Mouse (Mus musculus) limb, embryonic 13.5 days (tissue): Measurements from ENCODE around the gene Ltc4s. TPM values are rescaled to one million over a fixed set of nuclear protein-coding genes. Genes with fewer than 3 reads are reported as not detected.

Experiments used
- microRNA-seq: library from miRNA; unstranded; fragments of <30 nt; microRNA quantifications from one replicate; pipeline ENCODE4, GENCODE M21; 2016
- polyA plus RNA-seq: library from polyadenylated mRNA; unstranded; fragments of >200 nt; fragmentation: Nextera tagmentation; extraction: Ambion mirVana; gene quantifications from 2 replicates; pipeline ENCODE4 v1.2.1, GENCODE M21; 2015

The Ltc4s gene
- polyA plus RNA-seq, 1 experiment from 2014 or later = 1.3 TPM

Small RNA genes within 50 kb of the gene (microRNA-seq; reads per million reads assigned to microRNA genes)
- not detected for gene Mir6919

Other genes with a start within 250 kb of the Ltc4s start
- 85.6 and 88.8 TPM in 2 replicates for gene Rnf130, start 213.3 kb downstream of the Ltc4s start, polyA plus RNA-seq
- gene Tbc1d9b, start 107.2 kb downstream of the Ltc4s start, polyA plus RNA-seq = 44.9 and 46.6 TPM in 2 replicates
- gene Mrnip, start 64.2 kb downstream of the Ltc4s start, polyA plus RNA-seq = 18.0 and 18.7 TPM in 2 replicates
- gene Sqstm1, start 27.8 kb downstream of the Ltc4s start, polyA plus RNA-seq = 214 TPM in 2 replicates
- 17.1 and 20.5 TPM in 2 replicates for gene Mgat4b, start 27.7 kb downstream of the Ltc4s start, polyA plus RNA-seq
- 7.5 and 8.1 TPM in 2 replicates for gene Maml1, start 53.7 kb upstream of the Ltc4s start, polyA plus RNA-seq
- 311 and 331 TPM in 2 replicates for gene Canx, start 87.1 kb upstream of the Ltc4s start, polyA plus RNA-seq
- gene Cby3, start 115.8 kb upstream of the Ltc4s start, polyA plus RNA-seq = 0.38 and 0.79 TPM in 2 replicates
- gene Hnrnph1, start 138.4 kb upstream of the Ltc4s start, polyA plus RNA-seq = 572 and 577 TPM in 2 replicates
- gene Rufy1, start 192.5 kb upstream of the Ltc4s start, polyA plus RNA-seq = 22.8 and 27.9 TPM in 2 replicates